Mouse (Mus musculus) lung, postnatal 0 days (tissue): Measurements from ENCODE around the gene Rgr.

Experiments used
- CTCF ChIP-seq: IDR thresholded peaks from 2 replicates; pipeline ENCODE4 v1.5.1; 2016; ENCODE audit warnings: antibody characterized with exemption, mild to moderate bottlenecking
- EP300 ChIP-seq: IDR thresholded peaks from 2 replicates; pipeline ENCODE4 v1.6.1; 2016; ENCODE audit warnings: antibody characterized with exemption, mild to moderate bottlenecking, control low read depth

DNA sequence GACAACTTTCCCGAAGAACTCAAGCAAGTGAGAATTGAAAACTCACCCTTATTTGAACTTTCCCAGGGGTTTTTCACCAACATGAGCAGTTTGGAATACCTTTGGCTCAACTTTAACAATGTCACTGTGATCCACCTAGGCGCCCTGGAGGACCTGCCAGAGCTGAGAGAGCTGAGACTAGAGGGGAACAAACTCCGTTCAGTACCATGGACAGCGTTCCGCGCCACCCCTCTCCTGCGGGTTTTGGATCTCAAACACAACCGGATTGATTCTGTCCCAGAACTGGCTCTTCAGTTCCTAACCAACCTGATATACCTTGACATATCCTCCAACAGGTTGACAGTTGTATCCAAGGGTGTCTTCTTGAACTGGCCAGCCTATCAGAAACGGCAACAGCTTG is 19.8 kb upstream of the Rgr start:
- no peak for TF ChIP-seq CTCF
- no peak for TF ChIP-seq EP300
